Mouse (Mus musculus) lung, embryonic 14.5 days (tissue): ENCODE measurements at regions not wholly inside any gene's neighbourhood (a gene's known extent, or its start where the extent isn't known, plus 50 kb on each side); places are given as distances from the start of the nearest gene placed in this dataset.
A peak's percentile ranks its signal among the peaks of the same experiment; 100 is the strongest.

Source experiments
- ATAC-seq: fragments of 200-750 bp; cut with Nextera tagmentation; 2 replicates; pipeline ENCODE4 v1.8.0; 2017; ENCODE audit warnings: mild to moderate bottlenecking, moderate TSS enrichment, moderate library complexity; ENCODE audit not compliant: insufficient read depth
- DNase-seq: peaks from one replicate; pipeline ENCODE4 v3.0.0-alpha.2; 2015
- H3K27ac ChIP-seq: fragments of 300-500 bp; sonication (generic); 2 replicates; pipeline ENCODE4 v1.5.1; 2014; ENCODE audit warnings: low read depth, mild to moderate bottlenecking, moderate library complexity
- H3K27me3 ChIP-seq: fragments of 300-500 bp; sonication (generic); 2 replicates; pipeline ENCODE4 v1.6.1; 2014; ENCODE audit warnings: low read length, control low read depth; ENCODE audit not compliant: insufficient read depth
- H3K36me3 ChIP-seq: fragments of 300-500 bp; sonication (generic); 2 replicates; pipeline ENCODE4 v1.6.1; 2014; ENCODE audit warnings: control low read depth; ENCODE audit not compliant: insufficient read depth
- H3K4me1 ChIP-seq: fragments of 300-500 bp; sonication (generic); 2 replicates; pipeline ENCODE4 v1.6.1; 2014; ENCODE audit warnings: antibody characterized with exemption, control low read depth; ENCODE audit not compliant: insufficient read depth
- H3K4me2 ChIP-seq: fragments of 300-500 bp; sonication (generic); 2 replicates; pipeline ENCODE4 v1.6.1; 2014; ENCODE audit warnings: mild to moderate bottlenecking
- H3K4me3 ChIP-seq: fragments of 300-500 bp; sonication (generic); 2 replicates; pipeline ENCODE4 v1.5.1; 2014; ENCODE audit warnings: low read depth, low read length
- H3K9ac ChIP-seq: fragments of 300-500 bp; sonication (generic); 2 replicates; pipeline ENCODE4 v1.6.1; 2014
- H3K9me3 ChIP-seq: fragments of 300-500 bp; sonication (generic); 2 replicates; pipeline ENCODE4 v1.6.1; 2016; ENCODE audit warnings: low read depth, low read length, control low read depth
- CTCF ChIP-seq: IDR thresholded peaks from 2 replicates; pipeline ENCODE4 v1.5.1; 2016; ENCODE audit warnings: antibody characterized with exemption, low read depth
- WGBS: fragments of 180-500 bp; shearing (Covaris S2); extraction: QIAGEN DNeasy Blood & Tissue Kit; methylation state at CpG from one replicate; pipeline ENCODE4 v1.1.7; 2014; 5-methylcytosine and 5-hydroxymethylcytosine counted together

DNA sequence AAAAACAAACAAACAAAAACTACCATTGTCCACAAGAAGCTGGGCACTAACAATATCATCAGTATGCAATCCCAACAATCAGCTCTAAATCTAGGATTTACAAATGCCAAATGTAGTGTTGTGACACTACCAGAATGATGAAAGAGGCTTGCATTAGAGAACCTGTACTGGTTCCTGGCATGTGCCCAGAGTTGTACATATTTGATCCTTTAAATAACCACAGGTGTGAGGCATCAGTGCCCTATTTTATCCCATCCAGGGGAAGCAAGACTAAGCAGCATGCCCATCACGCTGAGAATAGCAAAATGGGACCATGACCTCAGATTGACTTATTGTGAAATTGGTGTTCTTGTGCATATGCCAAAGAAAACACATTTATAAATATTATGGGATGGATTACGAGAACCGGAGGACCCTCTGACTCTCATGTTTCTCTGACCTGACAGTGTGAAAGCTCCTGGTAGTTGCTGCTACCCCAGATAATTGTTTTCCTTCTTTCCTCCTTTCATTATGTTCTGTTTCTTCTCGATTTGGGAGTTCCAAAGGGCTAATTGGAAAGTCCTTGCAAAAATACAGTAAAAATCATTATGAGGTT, 157.4 kb downstream of the Gm10192 start:
- no peak overlapping the region for H3K9ac ChIP-seq
- 38% methylated on average over 4 of the region's 4 CpGs for WGBS
- DNase-seq (peak; percentile 44), ATAC-seq (no peak)
- H3K27me3 ChIP-seq = no peaks in the 10 kb centered on the region
- no peak for TF ChIP-seq CTCF
- H3K4me2 ChIP-seq = no peak overlapping the region
- no peak overlapping the region for H3K27ac ChIP-seq
- no peak overlapping the region for H3K4me3 ChIP-seq
- H3K4me1 ChIP-seq = no peaks in the 10 kb centered on the region
- H3K36me3 ChIP-seq = no peaks in the 10 kb centered on the region
- H3K9me3 ChIP-seq = no peaks in the 10 kb centered on the region

DNA sequence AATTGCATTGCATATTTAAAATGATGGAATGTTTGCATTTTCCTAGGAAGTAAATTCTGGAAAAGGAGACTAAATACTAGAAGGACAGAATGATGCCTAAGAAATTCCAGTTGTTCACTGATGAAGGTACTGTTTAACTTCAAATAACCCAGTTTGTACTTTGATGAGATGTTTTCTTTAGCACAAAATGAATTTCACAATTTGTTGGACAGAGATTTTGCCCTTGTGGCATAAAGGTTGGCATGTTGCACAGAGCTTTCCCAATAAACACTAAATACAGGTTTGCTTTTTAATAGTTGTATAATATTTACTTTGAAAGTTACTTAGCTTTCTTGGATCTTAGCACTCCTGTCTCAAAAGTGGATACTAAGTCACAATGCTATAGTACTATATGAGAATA, 181.6 kb downstream of the Gm10192 start:
- no peak for TF ChIP-seq CTCF
- no peak for ATAC-seq
- no peak overlapping the region for H3K4me2 ChIP-seq
- H3K4me3 ChIP-seq = no peak overlapping the region
- H3K9ac ChIP-seq = no peak overlapping the region
- H3K27me3 ChIP-seq = no peaks in the 10 kb centered on the region
- no peaks in the 10 kb centered on the region for H3K36me3 ChIP-seq
- H3K4me1 ChIP-seq = no peaks in the 10 kb centered on the region
- no peak overlapping the region for H3K27ac ChIP-seq
- no peak for DNase-seq
- no peaks in the 10 kb centered on the region for H3K9me3 ChIP-seq

DNA sequence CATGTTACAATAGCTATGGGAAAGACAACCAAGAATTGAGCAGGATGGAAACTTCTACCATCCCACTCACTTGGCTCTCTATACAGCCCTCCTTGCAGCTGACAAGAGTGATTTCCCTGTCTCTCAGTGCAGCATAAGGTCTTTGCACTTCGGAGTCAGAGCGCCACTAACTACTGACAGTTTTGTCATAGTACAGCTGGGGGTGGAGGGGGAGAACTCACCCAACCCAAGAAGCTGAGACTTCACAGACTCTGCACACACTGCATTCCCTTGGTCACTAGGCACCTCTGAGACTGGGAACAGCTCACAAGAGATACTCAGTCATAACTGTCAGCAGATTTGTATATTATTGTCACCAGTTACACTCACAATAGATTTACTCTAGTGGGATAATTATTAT, 195.3 kb upstream of the Gm12695 start:
- H3K9me3 ChIP-seq = no peaks in the 10 kb centered on the region
- no peaks in the 10 kb centered on the region for H3K36me3 ChIP-seq
- WGBS = 44% methylated on average over 2 of the region's 2 CpGs
- ATAC-seq (peak; percentile 77; the same call in 1 of the 2 replicates), DNase-seq (peak; percentile 34)
- no peak overlapping the region for H3K27ac ChIP-seq
- H3K4me2 ChIP-seq = no peak overlapping the region
- H3K27me3 ChIP-seq = no peaks in the 10 kb centered on the region
- no peak overlapping the region for H3K4me3 ChIP-seq
- TF ChIP-seq CTCF = no peak
- no peak overlapping the region for H3K9ac ChIP-seq
- no peaks in the 10 kb centered on the region for H3K4me1 ChIP-seq

DNA sequence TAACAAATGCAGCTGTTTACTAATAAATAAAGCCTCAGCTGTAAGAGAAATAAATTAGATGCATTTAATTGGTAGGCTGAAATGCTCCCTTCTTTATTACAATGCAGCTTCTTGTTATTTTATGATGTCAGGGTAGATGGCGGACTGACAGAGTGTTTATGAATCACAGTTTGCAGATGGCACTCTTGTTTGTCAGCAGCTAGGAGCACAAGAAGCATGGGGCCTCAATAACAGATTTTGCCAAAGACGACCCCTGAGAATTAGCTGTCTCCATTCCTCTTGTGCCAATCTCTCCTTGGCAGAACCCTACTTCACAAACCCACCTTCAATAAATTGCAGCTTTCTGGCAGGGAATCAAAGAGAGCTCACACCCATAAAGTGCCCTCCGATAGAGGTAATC, 194.9 kb upstream of the Gm12695 start:
- 64% methylated on average over 3 of the region's 3 CpGs for WGBS
- H3K27me3 ChIP-seq = no peaks in the 10 kb centered on the region
- ATAC-seq (no peak), DNase-seq (no peak)
- H3K4me1 ChIP-seq = no peaks in the 10 kb centered on the region
- H3K9ac ChIP-seq = no peak overlapping the region
- H3K4me3 ChIP-seq = no peak overlapping the region
- no peak overlapping the region for H3K4me2 ChIP-seq
- H3K9me3 ChIP-seq = no peaks in the 10 kb centered on the region
- H3K36me3 ChIP-seq = no peaks in the 10 kb centered on the region
- TF ChIP-seq CTCF = no peak
- no peak overlapping the region for H3K27ac ChIP-seq

DNA sequence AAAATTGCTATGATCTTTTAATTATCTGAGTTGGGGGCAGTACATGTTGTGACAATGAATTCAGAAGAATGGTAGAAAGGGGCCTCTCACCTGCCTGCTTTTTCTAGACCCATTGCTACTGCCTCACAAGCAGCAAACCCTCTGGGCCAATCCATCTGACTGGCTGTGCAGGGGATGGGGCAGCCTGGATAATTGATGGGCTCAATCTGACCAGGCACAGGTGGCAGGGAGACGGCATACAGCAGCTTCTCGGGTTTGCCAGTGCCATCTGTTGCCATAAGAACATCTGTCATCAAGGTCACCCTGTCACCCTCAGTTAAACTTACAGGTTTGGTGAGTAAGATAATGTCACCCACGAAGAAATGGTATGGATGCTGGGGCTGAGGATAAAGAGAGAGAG, 189.9 kb upstream of the Gm12695 start:
- no peak for TF ChIP-seq CTCF
- ATAC-seq = no peak
- Histone ChIP-seq H3K27me3 (no peaks in the 10 kb centered on the region), H3K4me1 (no peaks in the 10 kb centered on the region), H3K36me3 (no peaks in the 10 kb centered on the region), H3K9ac (no peak overlapping the region), H3K27ac (no peak overlapping the region), H3K4me2 (no peak overlapping the region), H3K9me3 (no peaks in the 10 kb centered on the region), H3K4me3 (no peak overlapping the region)
- no peak for DNase-seq
- WGBS = 33% methylated on average over 3 of the region's 3 CpGs

DNA sequence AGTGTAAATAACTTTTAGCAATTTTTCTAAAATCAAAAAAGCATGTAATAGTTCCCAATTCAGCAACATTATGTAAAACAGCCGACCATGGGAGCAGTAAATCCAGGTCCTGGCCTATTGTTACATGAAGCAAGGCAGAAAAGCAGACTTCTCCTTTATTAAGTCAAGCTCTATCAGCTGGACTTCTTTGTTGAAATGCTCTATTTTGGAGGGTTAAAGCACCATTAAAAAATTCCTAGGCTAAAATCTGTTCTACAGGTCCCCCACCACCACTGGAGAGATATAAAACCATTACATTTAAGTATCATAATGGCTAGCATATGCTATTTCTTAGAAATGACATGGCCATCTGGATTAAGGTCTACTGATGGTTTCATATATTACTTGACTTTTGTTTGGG, 188.8 kb upstream of the Gm12695 start:
- H3K9me3 ChIP-seq = no peaks in the 10 kb centered on the region
- WGBS = 49% methylated on average over 1 of the region's 1 CpGs
- H3K4me3 ChIP-seq = no peak overlapping the region
- TF ChIP-seq CTCF = no peak
- no peak overlapping the region for H3K27ac ChIP-seq
- no peaks in the 10 kb centered on the region for H3K36me3 ChIP-seq
- H3K27me3 ChIP-seq = no peaks in the 10 kb centered on the region
- no peak overlapping the region for H3K9ac ChIP-seq
- no peaks in the 10 kb centered on the region for H3K4me1 ChIP-seq
- no peak for ATAC-seq
- H3K4me2 ChIP-seq = no peak overlapping the region
- DNase-seq = no peak

DNA sequence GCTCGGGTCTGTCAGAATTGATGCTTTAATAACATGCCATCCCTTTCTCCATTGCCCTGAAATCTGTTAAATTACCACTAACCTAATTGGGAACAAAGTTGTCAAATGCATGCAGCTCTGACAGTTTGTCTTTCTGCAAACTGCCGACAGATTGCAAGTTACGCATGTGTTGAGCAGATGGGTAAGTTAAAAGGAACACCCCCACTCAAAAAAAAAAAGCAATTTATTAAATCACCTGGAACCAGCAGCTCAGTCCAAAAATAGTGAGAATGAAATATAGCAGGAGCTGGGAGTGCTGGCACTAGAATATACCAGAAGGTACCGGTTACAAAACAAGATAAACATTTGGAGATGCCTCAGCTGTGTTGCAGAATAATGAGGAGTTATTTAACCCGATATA, 184.2 kb upstream of the Gm12695 start:
- Histone ChIP-seq H3K4me3 (no peak overlapping the region), H3K4me2 (no peak overlapping the region), H3K9me3 (no peaks in the 10 kb centered on the region), H3K36me3 (no peaks in the 10 kb centered on the region), H3K27ac (no peak overlapping the region), H3K27me3 (no peaks in the 10 kb centered on the region), H3K4me1 (no peaks in the 10 kb centered on the region), H3K9ac (no peak overlapping the region)
- TF ChIP-seq CTCF = no peak
- ATAC-seq (peak; percentile 49; the same call in 1 of the 2 replicates), DNase-seq (peak; percentile 17)
- WGBS = 39% methylated on average over 5 of the region's 5 CpGs
